Mouse (Mus musculus): ENCODE measurements around the gene Qrsl1. TPM values are rescaled to one million over a fixed set of nuclear protein-coding genes. Genes with fewer than 3 reads are reported as not detected.

The Qrsl1 gene
- total and polyA plus RNA-seq, 3 experiments = 41.8 to 49.5 (median 46.8) TPM

DNA sequence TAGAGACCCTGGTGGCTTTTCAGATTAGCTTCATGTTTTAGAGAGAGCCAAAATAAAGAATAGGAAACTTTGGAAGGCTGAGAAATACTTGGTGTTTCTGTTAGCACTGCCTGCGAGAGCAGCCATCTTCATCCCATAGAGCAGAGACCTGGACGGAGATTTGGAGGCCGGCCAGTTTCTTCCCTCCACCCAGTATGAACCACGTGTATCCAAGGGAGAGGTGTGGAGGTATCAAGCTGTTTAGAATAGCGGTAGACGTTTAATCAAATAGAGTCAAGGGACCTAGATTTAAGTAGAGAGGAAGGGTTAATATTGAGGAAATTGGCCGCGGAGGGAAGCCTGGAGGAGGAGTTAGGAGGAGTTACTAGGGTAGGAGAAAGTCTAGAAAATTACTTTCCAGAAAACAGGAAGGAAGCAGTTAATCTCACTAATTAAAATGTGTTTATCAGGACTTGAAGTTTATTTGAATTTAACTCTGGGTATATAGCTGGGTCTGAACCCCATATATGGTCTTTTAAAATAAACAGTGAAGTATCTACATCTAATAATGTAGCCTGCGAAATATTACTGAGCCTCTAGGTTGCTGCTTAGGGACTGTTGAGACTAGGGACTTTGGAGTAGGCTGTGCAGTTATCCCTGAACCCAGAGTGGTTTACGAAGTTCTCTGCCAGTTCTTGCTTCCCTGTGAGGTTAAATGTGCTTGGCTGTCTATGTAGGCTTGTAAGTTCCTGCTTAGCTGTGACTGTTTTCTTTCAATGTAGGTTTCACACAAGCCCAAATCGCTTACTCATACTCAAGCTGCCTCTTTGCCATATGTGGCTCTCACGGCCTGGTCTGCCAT, 8.7 kb upstream of the Qrsl1 start:
- Histone ChIP-seq H3K36me3 (replicated peaks in 1 of 2; ENCODE audit: control insufficient read depth in 1 of 2, insufficient read depth in 1 of 2, low read length in 1 of 2) (peaks cover 41 to 81% of the 10 kb centered on the region in 2 experiments), H3K27ac (ENCODE audit: insufficient read depth, low read depth) (no peak overlapping the region; the same call in 1 of the 2 replicates)
- dilution Hi-C loops (cut with MboI; ENCODE audit: extremely low pct_ligation_motif_present, extremely low pct_unique_long_range_greater_than_20kb, low sequenced_read_pairs) = no loop called here

DNA sequence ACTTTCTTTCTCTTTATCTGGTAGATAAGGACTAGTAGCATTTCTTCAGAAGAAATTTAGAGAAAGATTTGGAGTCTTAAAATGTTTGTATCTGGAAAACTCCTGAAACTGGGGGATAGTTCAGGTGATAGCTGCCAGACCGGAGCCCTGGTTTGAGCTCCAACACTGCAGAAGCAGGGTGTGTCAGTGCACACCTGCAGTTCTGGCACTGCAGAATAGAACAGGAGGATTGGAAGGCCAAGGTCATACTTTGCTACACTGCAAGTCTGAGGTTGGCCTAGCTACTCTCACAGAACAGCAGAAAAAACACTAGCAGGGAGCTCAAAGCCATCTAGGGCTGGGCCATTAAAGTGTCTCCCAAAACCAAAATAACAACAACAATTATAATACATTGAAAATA, 3.0 kb upstream of the Qrsl1 start:
- H3K27me3 ChIP-seq (replicated peaks) = no peaks in the 10 kb centered on the region
- peaks cover 11 to 34% of the 10 kb centered on the region in 2 experiments for H3K36me3 ChIP-seq (replicated peaks in 1 of 2; ENCODE audit: control insufficient read depth in 1 of 2, insufficient read depth in 1 of 2, low read length in 1 of 2)
- TF ChIP-seq MXI1 (IDR thresholded peaks at IDR 0.05; ENCODE audit: low read depth, low read length) (0 out of 2 replicates have a peak, but pooled peaks have one; percentile 26), RAD21 (IDR thresholded peaks at IDR 0.05; ENCODE audit: low read depth, low read length) (no peak), USF2 (conservative IDR thresholded peaks at IDR 0.05; ENCODE audit: low read depth, low read length) (no peak), BHLHE40 (IDR thresholded peaks at IDR 0.05; ENCODE audit: low read depth, low read length) (no peak), ZMIZ1 (IDR thresholded peaks at IDR 0.05; ENCODE audit: low read depth, low read length) (0 out of 2 replicates have a peak, but pooled peaks have one; percentile 20), KAT2A (IDR thresholded peaks at IDR 0.05; ENCODE audit: insufficient replicate concordance, low read length) (0 out of 2 replicates have a peak, but pooled peaks have one; percentile 24)
- H3K4me1 ChIP-seq (ENCODE audit: control insufficient read depth in 1 of 2, insufficient read depth in 2 of 2) = peaks cover 3 to 55% of the 10 kb centered on the region in 2 experiments; a peak in 2 of 4 replicates
- dilution Hi-C loops (cut with MboI; ENCODE audit: extremely low pct_ligation_motif_present, extremely low pct_unique_long_range_greater_than_20kb, low sequenced_read_pairs) = no loop called here
- H3K79me2 ChIP-seq (replicated peaks; ENCODE audit: control insufficient read depth, extremely low read depth, insufficient read depth, poor library complexity, severe bottlenecking) = peaks cover 58% of the 10 kb centered on the region
- peak overlapping the region; percentile 87 for H3K4me2 ChIP-seq (ENCODE audit: insufficient read depth, low read depth, poor library complexity, severe bottlenecking)
- peak overlapping the region in 2 of 3 experiments; percentile 79 to 81 for H3K4me3 ChIP-seq (replicated peaks in 1 of 3; ENCODE audit: low read depth in 2 of 3, low read length in 2 of 3, poor library complexity in 1 of 3)
- H3K9me3 ChIP-seq (replicated peaks; ENCODE audit: low read length) = no peaks in the 10 kb centered on the region
- in situ Hi-C loops (cut with MboI; ENCODE audit: low pct_ligation_motif_present, low pct_unique_long_range_greater_than_20kb, low sequenced_read_pairs) = no loop called here
- no peak for DNase-seq (ENCODE audit: extremely low read depth)
- peak overlapping the region; percentile 44; the same call in 1 of the 2 replicates for H3K27ac ChIP-seq (ENCODE audit: insufficient read depth, low read depth)
- peak overlapping the region; percentile 95 for H3K9ac ChIP-seq (ENCODE audit: insufficient read depth, low read depth)

More for the DNA sequence above, 8.7 kb upstream of the Qrsl1 start:
- H3K79me2 ChIP-seq (replicated peaks; ENCODE audit: control insufficient read depth, extremely low read depth, insufficient read depth, poor library complexity, severe bottlenecking) = peaks cover 41% of the 10 kb centered on the region
- H3K4me1 ChIP-seq (ENCODE audit: control insufficient read depth in 1 of 2, insufficient read depth in 2 of 2) = peaks cover 8 to 90% of the 10 kb centered on the region in 2 experiments; a peak in 3 of 4 replicates
- H3K9me3 ChIP-seq (replicated peaks; ENCODE audit: low read length) = no peaks in the 10 kb centered on the region
- H3K9ac ChIP-seq (ENCODE audit: insufficient read depth, low read depth) = no peak overlapping the region
- DNase-seq (ENCODE audit: extremely low read depth) = no peak
- in situ Hi-C loops (cut with MboI; ENCODE audit: low pct_ligation_motif_present, low pct_unique_long_range_greater_than_20kb, low sequenced_read_pairs) = no loop called here
- H3K27me3 ChIP-seq (replicated peaks) = no peaks in the 10 kb centered on the region
- no peak for TF ChIP-seq USF1 (IDR thresholded peaks at IDR 0.05; ENCODE audit: low read depth, low read length)
- no peak for TF ChIP-seq JUND (conservative IDR thresholded peaks at IDR 0.05; ENCODE audit: low read depth, low read length)
- TF ChIP-seq IRF4 (IDR thresholded peaks at IDR 0.05; ENCODE audit: low read depth, low read length) = no peak
- no peak for TF ChIP-seq NRF1 (IDR thresholded peaks at IDR 0.05; ENCODE audit: low read depth, low read length)
- TF ChIP-seq MAX (IDR thresholded peaks at IDR 0.05; ENCODE audit: low read length) = no peak
- H3K4me3 ChIP-seq (replicated peaks in 1 of 3; ENCODE audit: low read depth in 2 of 3, low read length in 2 of 3, poor library complexity in 1 of 3) = no peak overlapping the region
- no peak overlapping the region for H3K4me2 ChIP-seq (ENCODE audit: insufficient read depth, low read depth, poor library complexity, severe bottlenecking)

Measured in CH12.LX (cell line).